Mouse (Mus musculus) ES-E14 (cell line): ENCODE results near the gene Ltb.

Experiments
- CHD2 ChIP-seq: IDR thresholded peaks from 2 replicates; pipeline ENCODE4 v1.6.1; 2014; ENCODE audit warnings: mild to moderate bottlenecking, low read depth, low read length, inconsistent platforms
- HCFC1 ChIP-seq: IDR thresholded peaks from 2 replicates; pipeline ENCODE4 v1.6.1; 2012; ENCODE audit warnings: low read length, inconsistent platforms, borderline replicate concordance; ENCODE audit not compliant: insufficient read depth
- MAFK ChIP-seq: IDR thresholded peaks from 2 replicates; pipeline ENCODE4 v1.6.1; 2014; ENCODE audit warnings: mild to moderate bottlenecking, low read depth, low read length, inconsistent platforms; ENCODE audit not compliant: insufficient read depth
- ZC3H11A ChIP-seq: IDR thresholded peaks from 2 replicates; pipeline ENCODE4 v1.6.1; 2012; ENCODE audit warnings: low read depth, mild to moderate bottlenecking, inconsistent platforms, low read length, borderline replicate concordance
- ZNF384 ChIP-seq: IDR thresholded peaks from 2 replicates; pipeline ENCODE4 v1.6.1; 2012; ENCODE audit warnings: low read depth, low read length, inconsistent platforms

DNA sequence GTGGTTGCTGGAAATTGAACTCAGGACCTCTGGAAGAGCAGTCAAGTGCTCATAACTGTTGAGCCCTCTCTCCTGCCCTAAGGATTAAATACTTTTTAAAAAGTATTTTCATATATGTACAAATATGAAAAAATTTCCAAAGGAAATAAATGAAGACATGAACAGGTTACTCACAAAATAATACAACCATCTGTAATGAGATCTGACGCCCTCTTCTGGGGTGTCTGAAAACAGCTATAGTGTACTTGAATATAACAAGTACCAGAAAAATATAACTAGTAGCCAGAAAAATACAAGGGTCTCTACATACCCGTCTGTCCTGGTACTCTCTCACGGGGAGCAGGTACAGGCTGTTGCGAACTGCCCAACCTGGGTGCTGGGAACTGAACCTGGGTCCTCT, 30.4 kb downstream of the Ltb start:
- TF ChIP-seq HCFC1 (no peak), MAFK (no peak), ZNF384 (no peak), ZC3H11A (no peak), CHD2 (no peak)
